Mouse (Mus musculus) liver, embryonic 12.5 days (tissue): ENCODE measurements around the gene Hcfc1. TPM values are rescaled to one million over a fixed set of nuclear protein-coding genes. Genes with fewer than 3 reads are reported as not detected.

Experiments
- ATAC-seq: fragments of 200-750 bp; cut with Nextera tagmentation; 2 replicates; pipeline ENCODE4 v1.8.0; 2017; ENCODE audit warnings: moderate number of reproducible peaks, mild to moderate bottlenecking, moderate library complexity
- H3K27ac ChIP-seq: fragments of 300-500 bp; sonication (generic); 2 replicates; pipeline ENCODE4 v1.5.1; 2016; ENCODE audit warnings: mild to moderate bottlenecking
- H3K27me3 ChIP-seq: fragments of 300-500 bp; sonication (generic); replicated peaks from 2 replicates; pipeline ENCODE4 v1.6.1; 2016; ENCODE audit warnings: mild to moderate bottlenecking, moderate library complexity
- H3K36me3 ChIP-seq: fragments of 300-500 bp; sonication (generic); 2 replicates; pipeline ENCODE4 v1.6.1; 2016; ENCODE audit warnings: mild to moderate bottlenecking, moderate library complexity
- H3K4me1 ChIP-seq: fragments of 300-500 bp; sonication (generic); 2 replicates; pipeline ENCODE4 v1.6.1; 2016
- H3K4me2 ChIP-seq: fragments of 300-500 bp; sonication (generic); 2 replicates; pipeline ENCODE4 v1.6.1; 2016; ENCODE audit warnings: mild to moderate bottlenecking, moderate library complexity
- H3K4me3 ChIP-seq: fragments of 300-500 bp; sonication (generic); 2 replicates; pipeline ENCODE4 v1.5.1; 2016; ENCODE audit warnings: mild to moderate bottlenecking, moderate library complexity
- H3K9ac ChIP-seq: fragments of 300-500 bp; sonication (generic); 2 replicates; pipeline ENCODE4 v1.6.1; 2016; ENCODE audit warnings: mild to moderate bottlenecking, moderate library complexity
- H3K9me3 ChIP-seq: fragments of 300-500 bp; sonication (generic); replicated peaks from 2 replicates; pipeline ENCODE4 v1.6.1; 2016; ENCODE audit warnings: mild to moderate bottlenecking, moderate library complexity
- WGBS: fragments of 180-500 bp; shearing (Covaris S2); methylation state at CpG from one replicate; pipeline ENCODE4 v1.1.7; 2016; ENCODE audit not compliant: insufficient replicate concordance; 5-methylcytosine and 5-hydroxymethylcytosine counted together
- polyA plus RNA-seq: library from polyadenylated mRNA; unstranded; fragments of >200 nt; fragmentation: Nextera tagmentation; extraction: Ambion mirVana; gene quantifications from 2 replicates; pipeline ENCODE4 v1.2.1, GENCODE M21; 2016

Gene Hcfc1
- polyA plus RNA-seq, 1 experiment from 2014 or later: 51.8 TPM

DNA sequence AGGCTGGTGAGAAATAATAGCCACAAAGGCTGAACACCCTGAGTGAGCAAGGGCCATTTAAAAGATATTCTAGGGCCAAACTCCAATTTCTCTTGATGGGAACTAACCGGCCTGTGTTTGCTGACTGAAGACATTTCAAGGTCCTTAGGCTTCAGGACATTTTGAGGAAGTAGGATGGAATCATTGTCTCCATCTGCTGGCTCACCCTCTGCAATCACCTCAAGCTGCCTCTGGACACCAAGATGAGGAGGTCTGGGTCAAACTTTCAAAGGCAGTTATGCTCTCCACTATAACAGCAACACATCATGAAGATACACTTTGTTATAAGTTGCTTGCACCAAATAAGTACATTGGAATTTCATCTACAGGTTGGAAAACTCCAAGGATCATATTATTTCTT is 56.1 kb downstream of the Hcfc1 start:
- H3K27ac ChIP-seq: 0 out of 2 replicates have a peak overlapping the region, but pooled peaks have one; percentile 80
- peaks cover 9% of the 10 kb centered on the region; the same call in 1 of the 2 replicates for H3K36me3 ChIP-seq
- H3K4me2 ChIP-seq: peak overlapping the region; percentile 79
- H3K9ac ChIP-seq: 0 out of 2 replicates have a peak overlapping the region, but pooled peaks have one; percentile 61
- H3K27me3 ChIP-seq: no peaks in the 10 kb centered on the region
- ATAC-seq: no peak
- peaks cover 43% of the 10 kb centered on the region for H3K4me1 ChIP-seq
- WGBS: 25% methylated on average over 1 of the region's 1 CpGs
- peak overlapping the region; percentile 50 for H3K4me3 ChIP-seq
- no peaks in the 10 kb centered on the region for H3K9me3 ChIP-seq

DNA sequence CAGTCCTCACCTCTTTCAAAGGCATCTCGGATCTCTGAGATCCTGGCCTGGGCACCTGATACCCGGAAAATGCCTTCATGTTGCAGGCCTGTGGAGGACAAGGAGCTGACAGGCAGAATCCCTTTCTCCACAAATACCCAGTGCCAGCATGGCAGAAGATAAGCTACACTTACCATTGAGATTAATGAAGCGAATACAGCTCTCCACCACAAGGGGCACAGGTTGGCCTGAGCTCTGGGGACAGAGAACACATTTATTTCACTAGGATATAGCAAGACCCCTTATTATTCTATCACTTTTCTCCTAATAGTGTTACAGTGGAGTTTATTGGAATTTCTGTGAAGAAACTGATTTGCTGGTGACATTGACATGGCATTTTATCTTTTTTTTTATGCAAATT is 68.2 kb downstream of the Hcfc1 start:
- Histone ChIP-seq H3K27me3 (no peaks in the 10 kb centered on the region), H3K4me1 (no peaks in the 10 kb centered on the region), H3K36me3 (no peaks in the 10 kb centered on the region), H3K9ac (no peak overlapping the region), H3K9me3 (no peaks in the 10 kb centered on the region), H3K27ac (no peak overlapping the region), H3K4me2 (no peak overlapping the region), H3K4me3 (no peak overlapping the region)
- no peak for ATAC-seq
- WGBS: 56% methylated on average over 3 of the region's 3 CpGs

DNA sequence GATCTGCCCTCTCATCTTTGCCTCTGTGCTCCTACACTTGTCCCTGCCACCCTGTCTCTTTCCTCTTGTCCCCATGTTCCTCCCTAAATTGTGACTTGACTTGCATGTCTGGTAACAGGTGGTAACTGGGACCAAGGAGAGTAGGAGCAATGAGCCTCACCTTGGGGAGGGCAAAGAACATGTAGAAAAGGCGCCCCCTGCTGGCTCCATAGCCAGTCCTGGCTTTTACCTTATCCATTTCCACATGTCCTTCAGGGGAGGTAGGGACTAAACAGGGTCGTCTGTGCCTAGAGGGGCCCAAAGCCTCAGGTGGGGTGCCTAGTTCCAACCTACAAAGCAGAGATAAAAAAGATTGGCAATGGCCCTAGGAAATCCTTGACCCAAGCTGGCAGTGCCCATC is 70.4 kb downstream of the Hcfc1 start, which contains the start of gene L1cam:
TSS of gene L1cam (minus strand) at position 387 of the 400 bp plus-strand sequence.
- Histone ChIP-seq H3K27me3 (0 out of 2 replicates have a peak, but pooled peaks cover 5% of the 10 kb centered on the region), H3K27ac (no peak within 1 kb of the TSS), H3K9me3 (no peaks in the 10 kb centered on the region), H3K4me1 (no peaks in the 10 kb centered on the region), H3K36me3 (no peaks in the 10 kb centered on the region), H3K4me3 (no peak within 1 kb of the TSS), H3K9ac (no peak within 1 kb of the TSS), H3K4me2 (no peak within 1 kb of the TSS)
- 14% methylated on average over 2 of the region's 2 CpGs for whole genome bisulfite sequencing
- ATAC-seq: no peak

DNA sequence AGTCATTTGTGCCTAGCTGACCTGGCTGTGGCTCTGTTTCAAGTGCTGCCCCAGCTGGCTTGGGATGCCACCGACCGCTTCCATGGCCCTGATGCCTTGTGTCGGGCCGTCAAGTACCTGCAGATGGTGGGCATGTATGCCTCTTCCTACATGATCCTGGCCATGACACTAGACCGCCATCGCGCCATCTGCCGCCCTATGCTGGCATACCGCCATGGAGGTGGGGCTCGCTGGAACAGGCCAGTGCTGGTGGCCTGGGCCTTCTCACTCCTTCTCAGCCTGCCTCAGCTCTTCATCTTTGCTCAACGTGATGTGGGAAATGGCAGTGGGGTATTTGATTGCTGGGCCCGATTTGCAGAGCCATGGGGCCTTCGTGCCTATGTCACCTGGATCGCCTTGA is 73.3 kb downstream of the Hcfc1 start:
- Histone ChIP-seq H3K4me3 (no peak overlapping the region), H3K27me3 (0 out of 2 replicates have a peak, but pooled peaks cover 5% of the 10 kb centered on the region), H3K4me1 (no peaks in the 10 kb centered on the region), H3K9ac (no peak overlapping the region), H3K36me3 (no peaks in the 10 kb centered on the region), H3K4me2 (no peak overlapping the region), H3K27ac (no peak overlapping the region), H3K9me3 (no peaks in the 10 kb centered on the region)
- 83% methylated on average over 14 of the region's 14 CpGs for WGBS
- no peak for ATAC-seq

Other genes starting within 250 kb of the Hcfc1 start
- 9.9 and 10.6 TPM in 2 replicates for gene Abcd1, start 249.8 kb downstream of the Hcfc1 start, polyA plus RNA-seq
- 0.17 and 0.28 TPM in 2 replicates for gene Plxnb3, start 209.3 kb downstream of the Hcfc1 start, polyA plus RNA-seq
- gene Srpk3, start 192.0 kb downstream of the Hcfc1 start, polyA plus RNA-seq: 0.89 and 1.2 TPM in 2 replicates
- 141 TPM in 2 replicates for gene Idh3g, start 179.5 kb downstream of the Hcfc1 start, polyA plus RNA-seq
- gene Ssr4, start 179.3 kb downstream of the Hcfc1 start, polyA plus RNA-seq: 162 and 173 TPM in 2 replicates
- 0.14 and 0.25 TPM in 2 replicates for gene Pdzd4, start 141.4 kb downstream of the Hcfc1 start, polyA plus RNA-seq
- 0.08 and 0.13 TPM in 2 replicates for gene Avpr2, start 74.3 kb downstream of the Hcfc1 start, polyA plus RNA-seq
- gene L1cam, start 70.3 kb downstream of the Hcfc1 start, polyA plus RNA-seq: 0.11 and 0.38 TPM in 2 replicates
- 7.1 and 8.6 TPM in 2 replicates for gene Arhgap4, start 44.5 kb downstream of the Hcfc1 start, polyA plus RNA-seq
- 140 and 148 TPM in 2 replicates for gene Naa10, start 44.4 kb downstream of the Hcfc1 start, polyA plus RNA-seq
- gene Renbp, start 35.5 kb downstream of the Hcfc1 start, polyA plus RNA-seq: 21.2 and 22.9 TPM in 2 replicates
- gene Irak1, start 57.6 kb upstream of the Hcfc1 start, polyA plus RNA-seq: 44.6 and 45.8 TPM in 2 replicates
- gene Opn1mw, start 161.1 kb upstream of the Hcfc1 start, polyA plus RNA-seq: not detected in 2 replicates
- 8.1 and 9.4 TPM in 2 replicates for gene Mecp2, start 169.0 kb upstream of the Hcfc1 start, polyA plus RNA-seq
- gene Tex28, start 201.5 kb upstream of the Hcfc1 start, polyA plus RNA-seq: not detected in 2 replicates
- gene Tktl1, start 210.9 kb upstream of the Hcfc1 start, polyA plus RNA-seq: not detected in 2 replicates